Mouse (Mus musculus) brain, embryonic 14.5 days (tissue): ENCODE measurements around the gene Fignl1. TPM values are rescaled to one million over a fixed set of nuclear protein-coding genes. Genes with fewer than 3 reads are reported as not detected.

Experiments used
- DNase-seq: peaks from one replicate; pipeline ENCODE4 v3.0.0-alpha.2; 2011; ENCODE audit warnings: low read depth
- CTCF ChIP-seq: fragments of 200-500 bp; IDR thresholded peaks from 2 replicates; pipeline ENCODE4 v1.5.1; 2012; ENCODE audit warnings: inconsistent platforms, mild to moderate bottlenecking, moderate library complexity, borderline replicate concordance; ENCODE audit not compliant: insufficient read depth, insufficient read length; ENCODE audit errors: extremely low read depth
- POLR2A ChIP-seq: fragments of 200-500 bp; IDR thresholded peaks from 2 replicates; pipeline ENCODE4 v1.6.1; 2012; ENCODE audit warnings: mild to moderate bottlenecking, inconsistent platforms, borderline replicate concordance; ENCODE audit not compliant: poor library complexity, insufficient read depth, insufficient read length, severe bottlenecking; ENCODE audit errors: extremely low read depth
- polyA plus RNA-seq: library from polyadenylated mRNA; depleted of rRNA; stranded (reverse); fragments of >200 nt; gene quantifications from 2 replicates; pipeline ENCODE4 v1.2.3, GENCODE M21; 2012

Gene Fignl1
- polyA plus RNA-seq, 1 experiment: 8.7 TPM

- TF ChIP-seq CTCF (no peak), POLR2A (no peak)
- DNase-seq: no peak
Observed at GRCm38 (mm10) chr11:11772196-11772595, 36.6 kb downstream of the Fignl1 start.

DNA sequence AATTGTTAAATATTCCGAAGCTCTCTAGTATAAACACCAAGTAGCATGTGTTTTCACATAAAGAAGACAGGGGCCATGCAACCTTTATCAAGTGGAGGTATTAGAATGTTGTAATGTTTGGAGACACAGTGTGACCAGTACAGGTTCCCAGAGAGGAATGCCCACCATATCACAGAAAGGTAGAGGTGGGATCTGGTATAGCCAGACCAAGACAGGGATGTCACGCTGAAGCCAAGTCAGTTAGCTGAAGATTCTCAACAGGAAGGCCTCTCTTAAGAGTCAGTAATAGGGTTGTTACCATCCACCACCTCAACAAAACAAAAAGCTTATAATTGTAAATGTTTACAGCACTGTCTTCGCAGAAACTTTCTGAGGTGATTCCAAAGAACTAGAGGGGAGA is 38.1 kb downstream of the Fignl1 start:
- no peak for DNase-seq
- TF ChIP-seq POLR2A (no peak), CTCF (no peak)

DNA sequence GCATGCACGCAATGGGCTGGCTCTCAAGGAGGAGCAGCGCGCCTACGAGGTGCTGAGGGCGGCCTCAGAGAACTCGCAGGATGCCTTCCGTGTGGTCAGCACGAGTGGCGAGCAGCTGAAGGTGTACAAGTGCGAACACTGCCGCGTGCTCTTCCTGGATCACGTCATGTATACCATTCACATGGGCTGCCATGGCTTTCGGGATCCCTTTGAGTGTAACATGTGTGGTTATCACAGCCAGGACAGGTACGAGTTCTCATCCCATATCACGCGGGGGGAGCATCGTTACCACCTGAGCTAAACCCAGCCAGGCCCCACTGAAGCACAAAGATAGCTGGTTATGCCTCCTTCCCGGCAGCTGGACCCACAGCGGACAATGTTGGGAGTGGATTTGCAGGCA is 39.5 kb downstream of the Fignl1 start:
- no peak for DNase-seq

DNA sequence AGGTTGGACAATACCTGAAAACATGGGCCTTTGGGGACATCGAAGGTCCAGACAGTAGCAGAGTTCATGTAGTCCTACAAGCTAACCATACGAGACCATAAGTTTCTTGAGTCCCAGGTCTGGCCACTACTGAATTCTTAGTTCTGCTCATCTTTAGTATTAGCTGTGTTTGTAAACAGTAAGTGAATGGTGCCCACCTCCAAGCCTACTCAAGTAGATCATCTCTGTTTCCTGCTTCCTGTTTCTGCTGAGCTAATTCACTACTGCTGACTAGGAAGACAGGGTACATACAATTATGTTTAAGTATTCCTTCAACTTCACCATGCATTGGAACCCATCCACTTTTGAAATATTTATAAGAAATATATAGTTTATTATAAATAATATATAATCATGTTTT is 40.7 kb downstream of the Fignl1 start:
- TF ChIP-seq CTCF (no peak), POLR2A (no peak)
- no peak for DNase-seq

More for the DNA sequence above, 39.5 kb downstream of the Fignl1 start:
- TF ChIP-seq CTCF (no peak), POLR2A (no peak)

DNA sequence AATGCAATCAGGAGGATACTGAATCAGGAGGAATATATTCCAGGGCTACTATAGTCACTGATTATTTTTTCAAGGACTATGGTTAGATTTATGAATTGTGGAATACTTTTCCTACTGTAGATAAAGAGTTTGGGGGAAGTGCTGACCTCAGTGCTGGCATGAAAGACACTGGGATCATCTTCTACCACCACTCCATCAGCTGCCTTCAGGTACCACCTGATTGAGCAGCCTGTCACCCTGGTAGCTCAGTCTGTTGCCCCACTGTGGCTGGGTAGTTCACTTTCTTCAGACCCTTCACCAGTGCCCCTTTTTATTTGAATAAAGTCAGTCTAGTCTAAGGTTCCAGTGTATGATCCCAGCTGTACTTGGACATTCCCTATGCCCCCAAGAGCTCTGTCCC is 42.0 kb downstream of the Fignl1 start:
- TF ChIP-seq CTCF: no peak
- no peak for TF ChIP-seq POLR2A
- DNase-seq: no peak

DNA sequence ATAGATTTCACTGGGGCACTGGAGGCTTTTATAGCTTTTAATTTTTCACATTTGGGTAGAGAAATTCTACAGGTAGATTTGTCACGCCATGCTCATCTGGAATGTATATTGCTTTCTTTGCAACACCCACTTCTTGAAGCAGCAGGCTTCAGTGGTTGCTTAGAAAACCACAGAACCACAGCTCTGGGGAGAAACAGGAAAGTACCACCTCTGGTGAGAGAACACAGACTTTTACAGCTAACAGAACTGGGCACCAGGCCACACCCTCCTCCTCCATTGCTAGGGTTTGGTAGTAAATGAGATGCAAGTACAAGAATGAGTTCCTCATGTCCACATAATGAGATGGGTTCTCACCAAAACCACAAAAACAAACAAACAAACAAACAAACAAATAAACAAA is 42.7 kb downstream of the Fignl1 start:
- no peak for TF ChIP-seq CTCF
- TF ChIP-seq POLR2A: no peak
- no peak for DNase-seq

- TF ChIP-seq CTCF: no peak
- TF ChIP-seq POLR2A: no peak
- no peak for DNase-seq
Observed at GRCm38 (mm10) chr11:11765414-11765813, 43.3 kb downstream of the Fignl1 start.

- no peak for DNase-seq
- TF ChIP-seq POLR2A: no peak
- TF ChIP-seq CTCF: no peak
Observed at GRCm38 (mm10) chr11:11763211-11763666, 45.5 kb downstream of the Fignl1 start.

DNA sequence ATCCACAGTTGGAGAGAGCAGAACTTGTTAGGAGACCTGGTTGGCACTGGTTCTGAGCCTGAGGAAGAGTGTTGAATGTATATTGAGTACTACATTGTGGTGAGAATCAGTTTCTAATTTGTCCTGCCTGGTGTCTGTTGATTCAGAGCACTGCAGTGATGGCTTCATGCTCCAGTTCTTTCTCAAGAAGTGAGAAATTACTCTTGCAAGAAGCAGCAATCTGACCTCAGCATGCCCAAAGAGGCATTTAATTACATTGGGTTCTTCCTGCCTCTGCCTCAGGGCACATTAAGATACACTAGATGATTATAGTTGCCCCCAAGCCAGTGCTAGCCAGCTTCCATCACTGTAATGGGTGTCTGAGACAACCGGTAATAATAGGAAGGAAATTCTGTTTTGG is 49.9 kb downstream of the Fignl1 start:
- TF ChIP-seq CTCF: no peak
- TF ChIP-seq POLR2A: no peak
- no peak for DNase-seq

GRCm38 (mm10) chr11:11758121-11758520 is 50.6 kb downstream of the Fignl1 start:
- TF ChIP-seq POLR2A: no peak
- no peak for TF ChIP-seq CTCF

GRCm38 (mm10) chr11:11752859-11753258 is 55.9 kb downstream of the Fignl1 start:
- DNase-seq: no peak
- TF ChIP-seq CTCF (no peak), POLR2A (no peak)

More at GRCm38 (mm10) chr11:11758121-11758520, 50.6 kb downstream of the Fignl1 start:
- no peak for DNase-seq

DNA sequence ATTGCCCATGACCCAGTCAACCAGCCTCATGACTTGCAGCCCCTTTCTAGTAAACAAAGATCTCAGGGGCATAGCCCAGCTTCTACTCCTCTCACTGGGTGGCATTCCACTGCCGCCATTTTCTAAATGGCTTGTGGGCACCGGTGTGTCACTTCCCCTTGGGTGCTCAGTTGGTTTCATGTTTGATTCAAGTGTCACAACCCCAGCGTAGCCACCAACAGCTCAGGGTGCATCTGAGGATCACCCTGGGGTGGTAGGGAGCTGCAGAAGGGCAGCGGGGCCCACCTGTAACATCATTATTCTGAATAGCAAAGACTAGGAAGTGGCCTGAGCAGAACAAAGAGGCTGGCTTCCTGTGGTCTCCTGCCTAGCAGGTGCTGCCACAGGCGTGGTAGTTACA is 57.7 kb downstream of the Fignl1 start:
- no peak for DNase-seq
- TF ChIP-seq CTCF (no peak), POLR2A (no peak)
